Mouse (Mus musculus): ENCODE measurements around the gene Lyve1.

DNA sequence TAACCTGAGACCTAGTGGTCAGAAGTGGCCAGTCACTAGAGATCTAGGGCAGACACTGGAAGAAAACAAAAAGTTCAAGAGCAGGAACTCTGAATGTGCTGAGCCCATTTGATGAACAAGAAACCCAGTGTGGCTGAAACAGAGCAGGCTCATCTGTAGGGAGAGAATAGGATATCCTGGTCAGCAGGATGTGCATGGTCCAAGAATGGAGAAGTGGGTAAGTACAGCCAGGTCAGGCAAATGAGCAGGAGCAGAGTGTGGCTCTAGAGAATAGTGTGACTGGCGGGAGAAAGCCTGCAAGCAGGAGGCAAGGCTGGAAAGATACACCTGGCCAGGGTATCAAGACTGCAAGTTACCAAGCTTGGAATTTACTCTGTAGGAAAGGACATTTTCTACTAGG lies 7.4 kb downstream of the Lyve1 start:
- TF ChIP-seq CTCF (IDR thresholded peaks at IDR 0.05; ENCODE audit: low read depth, low read length) (no peak), POLR2A (IDR thresholded peaks at IDR 0.05; ENCODE audit: insufficient read depth, low read length) (no peak), EP300 (IDR thresholded peaks at IDR 0.05; ENCODE audit: insufficient read depth, low read depth, low read length) (no peak)
